Mouse (Mus musculus) erythroblast, embryonic 14.5 days (primary cell): ENCODE measurements around the gene Dysf.

Source experiments
- GATA1 ChIP-seq: IDR thresholded peaks from 2 replicates; pipeline ENCODE4 v1.6.1; 2012; ENCODE audit warnings: low read length, inconsistent platforms, mixed read lengths
- TAL1 ChIP-seq: IDR thresholded peaks from 3 replicates; pipeline ENCODE4 v1.6.1; 2012; ENCODE audit warnings: low read length, inconsistent platforms, mixed read lengths

GRCm38 (mm10) chr6:84009915-84010302 is 1.5 kb downstream of the Dysf start:
- no peak for TF ChIP-seq GATA1
- TF ChIP-seq TAL1, result no peak
